Mouse (Mus musculus): Measurements from ENCODE around the gene Cfap58.

The Cfap58 gene

DNA sequence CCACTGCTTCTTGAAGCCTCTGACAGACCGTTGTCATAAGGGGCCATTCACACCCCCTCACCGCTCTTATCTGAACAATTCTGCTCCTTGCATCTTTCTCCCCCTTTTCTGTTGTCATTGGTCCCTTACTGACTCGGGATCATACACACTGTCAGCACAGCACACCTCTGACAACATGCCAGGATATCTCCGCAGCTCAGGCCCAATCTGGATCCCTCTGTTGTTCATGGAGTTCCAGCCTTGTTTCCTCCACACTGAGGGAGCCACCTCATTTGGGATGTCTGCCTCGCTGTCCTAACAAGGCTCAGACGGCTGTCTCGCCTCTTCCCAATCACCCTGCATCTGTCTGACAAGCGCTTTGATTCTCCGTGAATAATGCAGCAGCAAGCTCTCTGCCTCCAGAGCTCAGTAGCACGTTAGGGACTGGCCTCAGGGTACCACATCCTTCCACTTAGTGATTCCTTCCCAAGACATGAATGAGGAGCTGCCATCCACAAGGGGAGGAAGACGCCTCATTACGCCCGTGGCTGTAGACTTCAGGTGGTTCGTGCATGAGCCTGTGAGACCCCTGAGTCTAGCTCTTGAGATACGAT lies 40.7 kb downstream of the Cfap58 start:
- DNase-seq (ENCODE audit: extremely low spot score, low spot score) = no peak

DNA sequence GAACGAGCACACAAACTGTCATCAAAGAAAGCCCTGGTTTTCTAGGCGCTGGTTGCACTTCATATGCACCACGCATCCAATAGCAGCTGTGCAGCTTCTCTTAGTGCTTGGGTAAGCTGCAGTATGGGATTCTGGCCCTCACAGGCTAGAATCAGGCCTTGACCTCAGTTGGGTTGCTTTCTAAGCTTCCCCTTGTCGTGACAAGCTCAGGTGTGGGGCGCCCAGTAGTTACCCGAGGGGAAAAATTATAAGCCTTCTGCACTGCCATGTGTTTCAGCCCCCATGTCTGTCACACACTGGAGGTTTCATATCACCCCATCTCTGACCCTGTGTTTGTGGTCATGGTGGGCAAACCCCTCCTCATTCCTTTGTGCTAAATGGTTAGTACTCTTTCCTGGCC lies 42.0 kb downstream of the Cfap58 start:
- DNase-seq (ENCODE audit: extremely low spot score, low spot score) = no peak

DNA sequence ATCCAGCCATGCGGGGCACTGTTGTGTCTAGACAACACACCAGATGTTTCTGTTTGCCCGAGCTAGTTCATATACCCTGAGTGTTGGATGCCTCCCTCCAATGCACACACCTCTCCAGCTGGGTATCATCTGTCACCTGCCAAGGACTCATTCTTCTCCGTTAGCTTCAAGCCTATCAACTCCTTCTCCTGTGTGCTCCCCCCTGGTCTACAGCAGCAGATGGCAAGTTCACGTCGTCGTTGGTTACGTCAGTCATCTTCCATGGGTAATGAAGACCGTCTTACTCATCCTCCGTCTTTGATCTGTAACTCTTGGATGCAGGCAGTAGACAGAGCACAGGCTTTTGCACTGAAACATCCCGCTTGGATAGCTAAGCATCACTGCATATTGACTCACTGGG lies 42.8 kb downstream of the Cfap58 start:
- DNase-seq (ENCODE audit: extremely low spot score, low spot score) = no peak

DNA sequence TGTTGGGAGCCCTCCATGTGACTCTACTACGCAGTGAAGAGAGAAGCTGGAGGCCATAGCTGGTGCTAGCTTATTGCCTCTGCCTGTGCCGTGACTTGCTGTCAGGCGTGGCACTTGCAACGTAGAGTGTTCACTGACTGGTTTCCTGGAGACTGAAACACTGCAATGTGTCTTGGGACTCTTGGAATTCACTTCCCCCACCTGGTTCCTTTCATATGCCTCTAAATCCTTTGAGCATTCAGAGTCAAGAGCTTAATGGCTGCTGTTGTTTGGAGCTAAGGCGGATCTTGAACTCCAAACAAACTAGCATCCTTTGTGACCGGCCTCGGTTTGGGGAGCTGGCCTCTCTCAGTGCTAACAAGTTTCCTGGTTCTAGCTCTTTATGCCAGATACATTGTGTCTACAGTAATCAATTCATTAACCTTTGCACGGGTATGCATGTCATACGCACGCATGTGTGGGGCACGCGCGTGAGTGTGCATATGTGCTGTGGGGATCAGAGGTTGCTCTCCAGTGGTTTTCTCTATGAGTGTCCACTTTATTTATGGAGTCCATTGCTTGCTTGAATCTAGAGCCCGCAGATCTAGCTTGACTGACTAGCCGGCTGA lies 48.2 kb downstream of the Cfap58 start:
- DNase-seq (ENCODE audit: extremely low spot score, low spot score) = no peak

DNA sequence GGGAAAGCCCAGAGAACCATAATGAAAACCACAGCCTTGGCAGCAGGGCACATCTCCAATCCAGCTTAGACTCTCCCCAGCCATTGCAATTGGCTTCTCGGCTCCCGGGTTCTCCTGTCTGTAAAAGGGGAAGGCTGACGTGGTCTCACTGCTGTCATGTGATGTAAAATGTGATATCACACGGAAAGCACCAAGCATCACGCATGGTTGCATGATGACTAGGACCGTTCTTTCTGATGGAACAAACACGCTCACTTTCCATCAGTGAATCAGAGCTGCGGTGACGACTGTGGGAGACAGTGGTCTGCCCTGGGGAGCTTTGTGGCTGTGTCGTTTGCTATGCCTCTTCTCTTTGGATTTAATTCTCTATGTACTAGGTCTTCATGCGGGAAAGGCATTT lies 50.5 kb downstream of the Cfap58 start:
- DNase-seq (ENCODE audit: extremely low spot score, low spot score) = no peak

DNA sequence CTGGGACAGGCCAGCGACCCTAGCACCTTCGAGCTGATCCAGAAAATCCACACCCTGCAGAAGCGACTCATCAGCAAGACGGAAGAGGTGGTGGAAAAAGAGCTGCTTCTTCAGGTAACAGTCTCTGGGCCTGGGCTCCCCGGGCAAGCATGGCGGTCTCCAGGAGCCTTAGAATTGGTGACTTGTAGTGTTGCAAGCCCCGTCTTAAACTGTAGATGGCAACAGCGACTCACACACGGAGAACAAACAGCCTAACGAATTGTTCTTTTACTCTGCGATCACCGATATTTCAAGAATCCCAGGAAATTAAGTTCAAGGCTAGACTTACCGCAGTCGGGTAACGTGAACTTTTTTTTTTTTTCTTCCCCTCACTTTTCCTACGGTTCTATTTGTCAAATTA lies 51.0 kb downstream of the Cfap58 start:
- DNase-seq (ENCODE audit: extremely low spot score, low spot score) = no peak

DNA sequence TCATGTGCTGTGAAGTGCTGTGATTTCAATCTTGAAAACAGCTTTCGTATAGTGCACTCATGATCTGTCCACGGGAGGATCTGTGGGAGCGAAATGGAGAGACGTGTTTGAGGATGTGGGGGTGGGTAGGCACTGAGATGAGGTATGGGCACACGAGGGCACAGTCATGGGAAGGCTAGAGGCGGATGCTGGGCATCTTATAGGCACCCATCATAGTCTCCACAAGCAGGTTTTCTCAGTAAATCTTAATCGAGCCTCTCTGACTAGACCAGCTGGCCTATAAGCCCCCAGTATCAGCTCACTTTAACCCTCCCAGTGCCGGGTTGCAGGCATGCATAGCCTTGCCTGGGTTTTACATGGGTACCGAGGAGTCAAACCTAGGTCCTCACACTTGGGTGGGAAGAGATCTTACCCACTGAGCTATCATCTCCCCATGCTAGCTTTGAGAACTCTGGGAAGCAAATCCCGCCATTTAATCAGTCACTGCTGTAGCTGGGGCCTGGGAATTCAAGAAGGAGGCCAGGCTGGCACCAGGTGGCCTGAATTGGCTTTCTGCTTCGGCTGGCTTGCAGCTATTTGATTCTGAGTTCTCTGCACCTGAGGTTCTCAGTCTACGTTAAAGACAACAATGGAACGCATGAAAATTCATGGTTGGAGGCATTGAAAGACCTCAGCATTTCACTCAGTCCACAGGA lies 51.6 kb downstream of the Cfap58 start:
- no peak for DNase-seq (ENCODE audit: extremely low spot score, low spot score)

DNA sequence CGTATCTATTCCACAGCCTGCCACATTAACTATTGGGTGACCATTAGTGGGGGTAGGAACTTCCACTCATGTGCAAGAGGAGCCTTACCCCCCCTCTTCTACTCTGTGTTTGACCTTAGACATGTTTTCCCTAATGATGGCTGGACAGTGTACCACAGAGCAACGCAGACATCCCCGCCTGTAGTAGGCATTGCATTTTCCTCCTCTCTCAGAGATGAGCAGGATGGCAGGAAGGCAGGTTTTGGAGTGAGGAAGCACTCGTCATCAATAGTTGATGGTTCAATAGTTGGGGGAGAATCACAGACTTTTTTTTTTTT lies 52.1 kb downstream of the Cfap58 start:
- no peak for DNase-seq (ENCODE audit: extremely low spot score, low spot score)

DNA sequence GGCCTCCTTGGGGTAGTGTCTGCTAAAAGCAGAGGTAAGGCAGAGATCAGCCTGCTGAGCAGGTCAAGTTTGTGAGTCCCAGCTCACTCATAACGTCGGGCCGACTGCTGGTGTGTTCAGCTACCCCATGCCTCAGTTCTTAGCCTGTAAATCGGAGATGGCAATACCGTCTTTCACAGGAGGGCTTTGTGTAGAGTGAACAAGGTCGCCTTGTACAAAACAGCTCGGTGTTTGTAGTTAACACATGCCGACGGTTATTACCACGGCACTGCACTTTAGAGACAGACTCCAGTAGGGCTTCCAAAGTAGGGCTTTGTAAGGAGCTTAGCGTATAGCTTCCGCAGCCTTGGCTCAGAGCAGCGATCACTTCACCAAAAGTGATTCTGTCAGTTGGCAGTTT lies 63.8 kb downstream of the Cfap58 start:
- DNase-seq (ENCODE audit: extremely low spot score, low spot score) = no peak

DNA sequence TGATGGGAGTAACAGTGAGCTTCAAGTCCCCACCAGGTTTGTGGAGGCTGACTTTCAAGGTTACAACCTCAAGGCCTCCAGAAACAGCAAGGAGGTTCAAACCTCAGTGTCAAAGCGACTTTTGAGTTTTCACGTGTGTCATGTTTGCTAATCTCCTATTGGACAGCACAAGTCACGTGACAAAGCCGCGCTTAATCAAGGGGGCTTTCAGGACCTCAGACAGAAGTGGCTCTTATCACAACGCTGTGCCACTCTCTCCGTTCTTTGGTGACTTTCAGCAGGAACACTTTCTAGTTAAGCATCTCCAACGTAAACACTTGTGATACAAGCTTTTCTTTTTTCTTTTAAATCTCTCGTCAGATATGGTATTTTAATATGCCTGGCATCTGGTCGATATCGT lies 64.3 kb downstream of the Cfap58 start:
- no peak for DNase-seq (ENCODE audit: extremely low spot score, low spot score)

DNA sequence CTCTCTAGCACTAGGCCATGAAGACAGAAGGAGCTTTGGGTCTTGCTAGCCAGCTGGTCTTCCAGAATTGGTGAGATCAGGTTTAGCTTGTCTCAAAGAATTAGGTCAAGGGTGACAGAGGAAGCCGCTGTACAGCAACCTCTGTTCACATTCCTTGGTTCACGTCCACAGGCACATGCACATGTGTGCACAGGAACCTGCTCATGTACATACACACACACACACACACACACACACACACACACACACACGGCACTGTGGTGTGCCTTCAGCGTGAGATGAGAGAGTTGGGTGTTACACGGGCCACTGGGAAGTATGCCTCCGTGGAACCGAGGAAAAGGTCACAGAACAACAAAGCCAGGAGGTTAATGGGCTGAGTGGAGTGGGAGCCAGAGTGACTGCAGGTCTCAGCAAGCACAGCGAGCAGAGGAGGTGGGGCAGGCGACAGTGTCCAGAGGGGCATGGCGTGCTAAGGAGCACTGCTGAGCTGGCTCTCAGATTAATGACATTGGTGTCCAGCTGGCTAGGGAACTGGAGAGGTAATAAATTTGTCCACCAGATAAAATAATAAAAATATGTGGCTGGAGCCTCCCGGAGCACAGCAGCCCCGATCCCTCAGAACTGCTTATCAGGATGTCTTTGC lies 71.4 kb downstream of the Cfap58 start:
- peak; percentile 22 for DNase-seq (ENCODE audit: extremely low spot score, low spot score)

DNA sequence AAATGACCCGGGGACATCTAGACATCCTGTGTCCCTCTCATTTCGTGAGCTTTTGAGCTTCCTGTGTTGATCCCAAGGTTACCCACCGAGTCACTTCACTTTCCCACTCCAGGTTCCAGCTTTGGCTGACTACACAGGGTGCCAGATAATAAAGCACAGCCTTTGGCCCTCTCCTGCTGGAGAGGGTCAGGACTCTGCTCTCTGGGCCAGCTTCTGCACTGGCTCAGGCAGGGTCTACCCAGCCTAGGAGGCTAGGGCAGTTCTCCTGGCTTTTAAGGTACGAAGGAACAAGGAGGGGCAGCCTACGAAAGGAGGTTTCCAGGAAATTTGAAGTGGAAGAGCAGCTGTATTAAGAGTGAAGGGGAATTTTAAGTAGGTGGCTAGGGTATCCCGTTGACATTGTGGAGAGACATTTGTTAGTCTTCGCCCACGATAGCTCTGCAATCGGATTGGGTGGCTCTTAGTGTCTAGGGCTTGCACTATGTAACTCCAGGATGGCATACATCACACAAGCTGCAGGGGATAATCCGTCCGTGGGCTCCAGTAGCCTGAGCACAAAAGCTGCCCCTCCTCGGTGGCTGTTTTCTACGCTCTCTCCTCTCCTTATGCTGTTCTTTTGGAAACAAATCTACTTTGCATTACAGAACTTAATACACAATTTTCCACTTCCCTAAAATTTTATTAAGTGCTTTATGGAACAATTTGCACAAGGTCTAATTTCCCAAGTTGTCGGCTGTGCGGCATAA lies 72.3 kb downstream of the Cfap58 start:
- no peak for DNase-seq (ENCODE audit: extremely low spot score, low spot score)

DNA sequence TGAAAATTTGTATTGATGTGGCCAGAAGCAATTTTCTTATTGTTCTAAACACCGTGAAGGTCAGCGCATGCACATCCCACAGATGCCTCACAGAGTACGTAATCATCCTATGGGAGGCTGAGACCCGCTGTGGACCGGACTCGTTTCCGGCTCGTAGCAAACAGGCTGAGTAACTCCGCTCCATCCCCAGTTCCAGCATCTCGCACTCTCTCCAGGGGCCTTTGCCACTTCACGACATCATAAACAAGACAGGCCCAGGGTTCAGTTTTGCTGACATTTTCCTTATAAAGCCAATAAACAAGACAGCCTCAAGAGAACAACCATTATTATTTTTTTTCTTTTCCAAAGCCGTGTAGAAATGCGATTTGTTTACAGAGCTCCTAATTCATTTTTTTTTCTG lies 82.6 kb downstream of the Cfap58 start:
- no peak for DNase-seq (ENCODE audit: extremely low spot score, low spot score)

DNA sequence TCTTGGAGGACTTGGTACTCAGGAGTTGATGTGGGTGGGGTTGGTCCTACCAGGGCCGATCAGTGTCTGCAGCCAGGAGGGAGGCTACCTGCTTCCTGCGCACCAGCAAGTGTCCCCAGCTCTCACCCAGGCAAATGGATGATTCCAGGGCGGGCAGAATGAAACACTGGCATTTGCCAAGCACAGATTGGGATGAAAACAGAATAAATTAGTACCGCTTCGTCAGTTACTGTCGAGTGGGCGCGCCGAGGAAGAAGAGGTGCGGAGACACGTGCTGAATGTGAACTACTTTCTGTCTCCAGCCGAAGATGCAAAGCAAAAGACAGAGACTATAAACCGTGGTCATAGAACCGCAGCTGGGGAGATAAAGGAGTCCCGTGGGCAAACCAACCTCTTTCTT lies 84.0 kb downstream of the Cfap58 start:
- no peak for DNase-seq (ENCODE audit: extremely low spot score, low spot score)

DNA sequence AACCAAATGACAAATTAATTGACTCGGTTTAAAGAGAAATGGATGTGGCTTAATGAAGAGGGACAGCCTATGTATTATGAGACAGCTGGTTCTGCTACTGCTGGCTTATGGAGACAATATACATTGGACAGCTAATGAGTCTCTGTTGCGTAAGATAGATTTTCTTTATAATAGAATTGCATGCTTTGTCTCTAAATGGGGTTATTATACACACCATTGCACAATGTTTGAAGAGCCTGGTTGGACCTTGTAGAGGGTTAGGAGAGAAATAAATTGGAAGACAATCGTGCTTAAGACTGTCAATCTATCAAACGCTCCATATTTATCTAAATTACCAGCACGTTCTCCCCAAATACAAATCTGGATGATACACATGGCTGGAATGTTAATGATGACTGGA lies 85.3 kb downstream of the Cfap58 start:
- no peak for DNase-seq (ENCODE audit: extremely low spot score, low spot score)

DNA sequence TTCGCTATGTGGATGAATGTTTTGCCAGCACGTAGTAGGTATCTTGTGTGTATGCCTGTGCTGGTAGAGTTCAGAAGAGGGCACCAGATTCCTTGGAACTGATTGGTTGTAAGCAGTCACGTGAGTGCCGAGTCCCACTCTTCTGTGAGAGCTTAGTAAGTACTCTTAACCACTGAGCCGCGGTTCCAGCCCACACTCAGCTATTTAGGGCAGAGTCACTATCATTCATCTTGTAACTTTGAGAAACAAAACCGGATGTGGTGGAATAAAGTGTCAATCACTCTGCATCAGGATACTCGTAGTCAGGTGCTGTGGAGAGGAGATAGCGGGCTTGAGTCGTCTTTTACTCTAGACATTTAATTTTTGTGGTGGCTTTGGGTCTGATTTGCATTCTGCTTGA lies 86.3 kb downstream of the Cfap58 start:
- no peak for DNase-seq (ENCODE audit: extremely low spot score, low spot score)

DNA sequence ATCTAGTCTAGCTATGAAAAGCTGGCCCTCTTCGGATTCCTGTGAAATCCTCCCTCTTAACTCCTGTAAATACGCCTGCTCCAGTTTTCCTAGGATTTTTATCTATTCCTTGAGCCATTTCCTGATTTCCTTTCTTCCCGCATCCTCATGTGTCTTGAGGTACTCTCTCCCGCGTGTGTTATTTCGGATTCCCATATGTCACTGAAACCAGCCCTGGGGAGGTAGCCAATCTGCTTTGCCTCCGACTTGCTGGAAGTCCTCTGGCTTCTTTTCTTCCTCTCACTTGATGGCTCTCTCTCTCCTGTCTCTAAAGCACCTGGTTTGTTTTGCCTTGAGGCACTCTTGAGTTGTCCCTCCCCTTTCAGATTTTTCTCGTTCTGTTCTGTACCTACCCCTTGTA lies 87.9 kb downstream of the Cfap58 start:
- no peak for DNase-seq (ENCODE audit: extremely low spot score, low spot score)

DNA sequence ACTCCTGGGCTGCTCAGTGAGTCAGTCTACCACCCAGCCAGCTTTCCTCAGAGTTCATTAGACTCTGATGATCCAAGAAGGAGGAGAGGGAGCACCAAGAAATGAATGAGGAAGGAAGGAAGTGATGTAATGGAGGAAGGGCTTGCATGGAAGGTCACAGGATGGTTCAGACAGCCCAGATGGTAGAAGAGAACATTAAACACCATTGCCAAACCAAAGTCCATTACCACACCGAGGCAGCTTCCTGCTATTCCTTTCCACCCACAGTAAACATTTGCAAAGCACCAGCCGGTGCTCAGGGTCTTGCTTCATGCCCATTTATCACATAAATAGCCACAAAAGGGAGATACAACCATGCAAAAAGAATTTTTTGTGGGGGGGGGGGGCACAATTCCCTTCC lies 89.4 kb downstream of the Cfap58 start:
- no peak for DNase-seq (ENCODE audit: extremely low spot score, low spot score)

DNA sequence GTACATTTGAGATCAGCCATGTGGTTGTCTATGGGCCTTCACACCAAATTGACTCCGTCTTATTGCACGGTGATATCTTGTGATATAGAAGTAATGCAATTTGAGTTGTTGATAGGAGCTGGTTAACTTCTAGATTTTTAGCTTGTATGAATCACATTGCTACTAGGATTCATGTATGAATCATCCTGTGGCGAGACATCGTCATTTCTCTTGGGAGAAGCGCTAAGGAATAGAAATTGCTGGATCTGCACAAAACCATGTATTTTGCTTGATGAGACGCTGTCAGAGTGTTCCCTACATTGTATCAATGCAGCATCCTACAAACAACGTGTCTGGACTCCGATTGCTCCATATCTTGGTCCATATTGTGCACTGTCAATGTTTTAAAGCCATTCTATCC lies 102.1 kb downstream of the Cfap58 start:
- DNase-seq (ENCODE audit: extremely low spot score, low spot score) = no peak

DNA sequence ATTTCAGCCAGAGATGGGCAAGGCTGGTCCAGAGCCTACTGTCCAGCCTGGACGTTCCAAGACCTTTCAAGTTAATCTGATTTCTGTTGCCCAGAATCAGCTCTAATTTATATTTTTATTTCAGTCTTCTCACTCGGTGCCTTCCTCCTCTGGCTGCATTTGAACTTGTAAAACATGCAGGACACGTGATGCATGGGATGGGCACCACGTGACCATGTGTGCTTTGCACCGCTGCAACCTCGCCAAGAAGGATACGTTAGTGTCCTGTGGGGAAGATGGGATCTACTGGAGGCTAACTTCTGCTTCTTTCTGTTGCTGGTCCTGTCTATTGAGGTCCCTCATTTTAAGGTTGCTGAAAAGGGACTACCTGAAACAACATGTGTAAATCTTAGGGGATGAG lies 109.8 kb downstream of the Cfap58 start:
- no peak for DNase-seq (ENCODE audit: extremely low spot score, low spot score)

DNA sequence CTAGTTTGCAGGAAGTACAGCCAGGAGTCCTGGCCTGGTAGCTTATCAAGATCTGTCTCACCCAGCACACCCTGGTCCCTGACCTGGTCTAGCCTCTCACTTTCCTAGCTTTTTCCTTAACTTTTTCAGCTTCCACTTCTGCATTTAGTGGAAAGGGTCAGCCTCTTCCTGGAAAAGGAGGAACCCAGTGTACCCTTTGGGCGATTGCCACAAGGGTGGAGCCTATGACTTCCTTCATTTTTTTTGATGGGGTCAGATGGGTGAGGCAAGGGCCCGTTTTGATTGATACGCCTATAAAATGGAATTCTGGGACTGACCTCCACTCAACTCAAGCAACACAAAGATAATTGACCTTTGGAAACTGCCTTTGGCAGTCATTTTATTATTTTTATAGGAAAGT lies 111.9 kb downstream of the Cfap58 start:
- no peak for DNase-seq (ENCODE audit: extremely low spot score, low spot score)

DNA sequence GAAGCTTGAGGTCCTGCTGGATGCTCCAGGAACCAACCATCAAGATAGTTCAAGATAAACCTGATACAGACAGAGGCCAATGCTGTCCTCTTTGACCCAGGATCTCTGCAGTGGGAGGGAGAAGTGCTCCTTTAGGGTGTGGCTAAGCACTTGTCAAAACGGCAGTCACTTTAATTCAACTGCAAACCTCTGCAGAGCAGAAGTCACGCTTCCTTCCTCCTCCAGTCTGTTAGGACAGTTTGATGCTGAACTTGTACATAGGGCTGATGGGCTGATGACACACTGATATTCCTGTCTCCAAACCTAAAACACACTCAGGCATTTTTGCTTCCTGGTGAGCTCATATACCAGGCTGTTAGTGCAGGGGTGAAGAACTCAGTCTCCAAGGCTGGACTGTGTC lies 125.8 kb downstream of the Cfap58 start:
- DNase-seq (ENCODE audit: extremely low spot score, low spot score) = no peak
